Comparison of ENCODE assay signal across 9 mouse cellular contexts in genomic region chr13:5347503-5348469, GRCm38 (mm10).
DNase-seq lines count a peak whose midpoint lies in the region; ATAC-seq and TF ChIP-seq lines count a peak whose summit lies in the region.
"Had no signal": no experiment of that assay in that cellular context is flagged by ENCODE, and none has a peak within 500 bp of the region (broad histone marks: within the 10 kb centered on the region; RNA-seq: fewer than 3 reads in every experiment).

No protein-coding gene starts in this region.

- H3K27me3 ChIP-seq in C2C12 (ENCODE audit: control insufficient read depth, insufficient read depth, insufficient read length), result no peaks in the 10 kb centered on the region
- H3K27me3 ChIP-seq: limb, embryonic 12.5 days had no signal

- H3K36me3 ChIP-seq in C2C12 (ENCODE audit: control insufficient read depth, insufficient read depth), result no peaks in the 10 kb centered on the region
- H3K36me3 ChIP-seq: limb, embryonic 12.5 days had no signal

- peak; percentile 5 to 46 for DNase-seq in adrenal gland, adult (ENCODE audit: inconsistent age in 2 of 2, low spot score in 1 of 2)
- no peak for DNase-seq in adrenal gland, adult 18-20 months (ENCODE audit: low spot score in 2 of 2)
- DNase-seq in frontal cortex, postnatal 36 days (ENCODE audit: low spot score in 2 of 2), result peak; percentile 25 to 48
- DNase-seq in left cerebral cortex, adult 8-10 months (ENCODE audit: low spot score in 2 of 2), result peak; percentile 5 to 14
- DNase-seq in urinary bladder, adult 18-20 months (ENCODE audit: low spot score in 2 of 2), result no peak
- no peak for DNase-seq in spleen, postnatal 4 days (ENCODE audit: low spot score in 2 of 2)

- H3ac ChIP-seq in C2C12 (ENCODE audit: control insufficient read depth, insufficient read length, low read depth), result no peak overlapping the region

- H3K79me2 ChIP-seq in C2C12 (ENCODE audit: control insufficient read depth, insufficient read depth), result no peaks in the 10 kb centered on the region

- no peak for TF ChIP-seq CTCF in C2C12 (IDR thresholded peaks at IDR 0.05; ENCODE audit: control insufficient read depth, insufficient read depth, insufficient read length)

- H3K79me3 ChIP-seq in C2C12 (ENCODE audit: low read depth), result no peaks in the 10 kb centered on the region

- H3K4me3 ChIP-seq in C2C12 (ENCODE audit: insufficient read depth, poor library complexity, severe bottlenecking), result no peak overlapping the region
- H3K4me3 ChIP-seq: limb, embryonic 12.5 days had no signal

- no peak for ATAC-seq in inflammation-experienced regulatory T-cells, adult 6 months

TF ChIP-seq in C2C12, 6 proteins besides CTCF, POLR2A, EP300 and RAD21:
- TF ChIP-seq CEBPB (IDR thresholded peaks at IDR 0.05; ENCODE audit: low read depth) (peak; percentile 73), MYOG (IDR thresholded peaks at IDR 0.05; ENCODE audit: control insufficient read depth, extremely low read depth, insufficient read length) (no peak)

Comparison
In these comparisons a context has a peak if more than half of its experiments do, and no peak if none do; other contexts are left out.
1. DNase-seq: peak in adrenal gland, adult (2 of 2), frontal cortex, postnatal 36 days (2 of 2) and left cerebral cortex, adult 8-10 months (2 of 2); none in adrenal gland, adult 18-20 months (0 of 2), urinary bladder, adult 18-20 months (0 of 2) and spleen, postnatal 4 days (0 of 2).